ENCODE assay signal across 8 mouse cellular contexts in genomic region chr3:109123531-109123981, GRCm38 (mm10). TPM values are rescaled to one million over a fixed set of nuclear protein-coding genes. Genes with fewer than 3 reads are reported as not detected.
DNase-seq lines count a peak whose midpoint lies in the region; ATAC-seq and TF ChIP-seq lines count a peak whose summit lies in the region.

No protein-coding gene starts in this region.

- TF ChIP-seq CTCF in liver, adult 2 months (IDR thresholded peaks at IDR 0.05; ENCODE audit: low read depth, low read length), result no peak

- H3K27me3 ChIP-seq in liver, adult 2 months (ENCODE audit: control insufficient read depth, insufficient read depth, low read length), result no peaks in the 10 kb centered on the region; the same call in 1 of the 2 replicates
- peaks cover 15% of the 10 kb centered on the region for H3K27me3 ChIP-seq in forebrain, embryonic 10.5 days (ENCODE audit: poor library complexity, severe bottlenecking)
- no peaks in the 10 kb centered on the region for H3K27me3 ChIP-seq in stomach, embryonic 14.5 days (ENCODE audit: control insufficient read depth, insufficient read depth, low read length)

- H3K9ac ChIP-seq in liver, adult 2 months (ENCODE audit: low read depth, low read length), result peak overlapping the region; percentile 72
- H3K9ac ChIP-seq in stomach, embryonic 14.5 days (replicated peaks; ENCODE audit: low read depth, low read length), result peak overlapping the region; percentile 90

- peak overlapping the region; percentile 50 for H3K4me2 ChIP-seq in stomach, embryonic 14.5 days (replicated peaks; ENCODE audit: low read depth, low read length)

- DNase-seq in liver, adult 2 months (ENCODE audit: extremely low read depth, low read depth, low spot score), result peak; percentile 4
- no peak for DNase-seq in liver
- DNase-seq in forebrain, embryonic 10.5 days (ENCODE audit: extremely low spot score, low spot score), result peak; percentile 30
- peak; percentile 50 to 54 for DNase-seq in heart, postnatal 14 days
- peak; percentile 55 to 67 for DNase-seq in kidney, postnatal 36 days
- no peak for DNase-seq in thymus, postnatal 4 days

- H3K9me3 ChIP-seq in forebrain, embryonic 10.5 days, result no peaks in the 10 kb centered on the region
- no peaks in the 10 kb centered on the region for H3K9me3 ChIP-seq in stomach, embryonic 14.5 days (ENCODE audit: control insufficient read depth, low read depth, low read length)

- peak; percentile 67 for ATAC-seq in megakaryocyte-erythroid progenitor cell, adult 5-6 weeks (replicated peaks; ENCODE audit: low FRiP score, low TSS enrichment, poor library complexity, severe bottlenecking)
- ATAC-seq in stomach, embryonic 14.5 days (ENCODE audit: insufficient number of reproducible peaks, insufficient read depth, low FRiP score, low read depth), result no peak

- H3K4me3 ChIP-seq in liver, adult 2 months (ENCODE audit: insufficient read depth, low read depth, low read length), result peak overlapping the region; percentile 83
- peak overlapping the region; percentile 88 for H3K4me3 ChIP-seq in forebrain, embryonic 10.5 days
- peak overlapping the region; percentile 92 for H3K4me3 ChIP-seq in stomach, embryonic 14.5 days (ENCODE audit: low read depth, low read length)

- H3K27ac ChIP-seq in liver, adult 2 months (replicated peaks; ENCODE audit: insufficient read depth, low read depth, low read length), result peak overlapping the region; percentile 38; the same call in 1 of the 2 replicates
- peak overlapping the region; percentile 96 for H3K27ac ChIP-seq in forebrain, embryonic 10.5 days
- H3K27ac ChIP-seq in stomach, embryonic 14.5 days (ENCODE audit: low read length), result peak overlapping the region; percentile 84

- no peaks in the 10 kb centered on the region for H3K79me2 ChIP-seq in liver, adult 2 months (ENCODE audit: control insufficient read depth, insufficient read depth, low read length)

- 24% methylated on average over 8 of the region's 8 CpGs for WGBS in liver, adult 2 months
- 15% methylated on average over 8 of the region's 8 CpGs for WGBS in forebrain, embryonic 10.5 days
- 5% methylated on average over 8 of the region's 8 CpGs for WGBS in stomach, embryonic 14.5 days

- H3K36me3 ChIP-seq in liver, adult 2 months (ENCODE audit: control insufficient read depth, insufficient read depth, low read length), result no peaks in the 10 kb centered on the region
- peaks cover 9% of the 10 kb centered on the region for H3K36me3 ChIP-seq in forebrain, embryonic 10.5 days (replicated peaks)
- H3K36me3 ChIP-seq in stomach, embryonic 14.5 days (ENCODE audit: control insufficient read depth, insufficient read depth, low read length), result no peaks in the 10 kb centered on the region; the same call in 1 of the 2 replicates

- intact Hi-C loops in heart, postnatal 14 days (cut with DNase I), result no loop called here

- H3K4me1 ChIP-seq in liver, adult 2 months (ENCODE audit: control insufficient read depth, insufficient read depth, low read length), result no peaks in the 10 kb centered on the region
- peaks cover 24% of the 10 kb centered on the region for H3K4me1 ChIP-seq in forebrain, embryonic 10.5 days
- peaks cover 8% of the 10 kb centered on the region; the same call in 1 of the 2 replicates for H3K4me1 ChIP-seq in stomach, embryonic 14.5 days (ENCODE audit: control insufficient read depth, insufficient read depth, low read length)

- TF ChIP-seq POLR2A in liver, adult 2 months (IDR thresholded peaks at IDR 0.05; ENCODE audit: extremely low read depth, insufficient read depth, low read length), result no peak

RNA-seq across cellular contexts. Expression of gene Slc25a24, which starts 0.6 kb away (rescaled TPM):
- 1.9 and 2.1 TPM in 2 replicates for total RNA-seq in liver, adult 2 months (2014; rRNA removed)
- polyA plus RNA-seq in liver, adult 2 months (2012; rRNA removed), result 0.14 and 0.28 TPM in 2 replicates
- 24.7 and 25.5 TPM in 2 replicates for polyA plus RNA-seq in forebrain, embryonic 10.5 days (2016; fragmentation: Nextera tagmentation; extraction: Ambion mirVana)
- 1 to 10 TPM; 7.7 to 9.3 TPM for total RNA-seq in heart, postnatal 14 days (2021)
- total RNA-seq in megakaryocyte-erythroid progenitor cell, adult 5-6 weeks (2014; fragmentation: Nextera tagmentation), result 13.5 and 18.8 TPM in 2 replicates
- 26.7 and 29.9 TPM in 2 replicates for total RNA-seq in megakaryocyte-erythroid progenitor cell, adult 5-6 weeks (2017)
- polyA plus RNA-seq in stomach, embryonic 14.5 days (2014; fragmentation: Nextera tagmentation; extraction: Ambion mirVana), result 43.8 and 47.0 TPM in 2 replicates

RNA-seq across cellular contexts. Expression of gene Slc25a54, which starts 43.3 kb away (rescaled TPM):
- not detected in 2 replicates for total RNA-seq in liver, adult 2 months (2014; rRNA removed)
- not detected in 2 replicates for polyA plus RNA-seq in liver, adult 2 months (2012; rRNA removed)
- not detected in 2 replicates for polyA plus RNA-seq in forebrain, embryonic 10.5 days (2016; fragmentation: Nextera tagmentation; extraction: Ambion mirVana)
- total RNA-seq in heart, postnatal 14 days (2021), result not detected
- total RNA-seq in megakaryocyte-erythroid progenitor cell, adult 5-6 weeks (2014; fragmentation: Nextera tagmentation), result not detected in 2 replicates
- not detected in 2 replicates for total RNA-seq in megakaryocyte-erythroid progenitor cell, adult 5-6 weeks (2017)
- not detected in 2 replicates for polyA plus RNA-seq in stomach, embryonic 14.5 days (2014; fragmentation: Nextera tagmentation; extraction: Ambion mirVana)

Comparison
In these comparisons a context has a peak if more than half of its experiments do, and no peak if none do; other contexts are left out.
1. DNase-seq: peak in liver, adult 2 months (single experiment), forebrain, embryonic 10.5 days (single experiment), heart, postnatal 14 days (2 of 2) and kidney, postnatal 36 days (2 of 2); none in liver (single experiment) and thymus, postnatal 4 days (single experiment).
2. H3K27ac ChIP-seq: peak in every context shown above with its lines; median percentile 96 in forebrain, embryonic 10.5 days; 84 in stomach, embryonic 14.5 days; 38 in liver, adult 2 months.
3. Peak in every context shown above with its lines, with median percentiles within 50 percentile points of each other: H3K4me3 ChIP-seq.